Mouse (Mus musculus) embryonic facial prominence, embryonic 15.5 days (tissue): ENCODE data around the gene Hap1. TPM values are rescaled to one million over a fixed set of nuclear protein-coding genes. Genes with fewer than 3 reads are reported as not detected.
"Not testable (repeated sequence)": the region's sequence is repeated elsewhere in the genome, so short reads cannot be mapped to it uniquely, and the experiment has no call there.

Source experiments
- ATAC-seq: fragments of 200-750 bp; cut with Nextera tagmentation; 2 replicates; pipeline ENCODE4 v1.8.0; 2017; ENCODE audit warnings: low read depth, moderate TSS enrichment; ENCODE audit not compliant: insufficient number of reproducible peaks, low FRiP score, low TSS enrichment
- H3K27ac ChIP-seq: fragments of 300-500 bp; sonication (generic); replicated peaks from 2 replicates; pipeline ENCODE4 v1.5.1; 2015; ENCODE audit warnings: mild to moderate bottlenecking, inconsistent platforms
- H3K27me3 ChIP-seq: fragments of 300-500 bp; sonication (generic); 2 replicates; pipeline ENCODE4 v1.6.1; 2015; ENCODE audit warnings: inconsistent platforms
- H3K36me3 ChIP-seq: fragments of 300-500 bp; sonication (generic); 2 replicates; pipeline ENCODE4 v1.6.1; 2015; ENCODE audit warnings: mild to moderate bottlenecking, inconsistent platforms
- H3K4me1 ChIP-seq: fragments of 300-500 bp; sonication (generic); 2 replicates; pipeline ENCODE4 v1.6.1; 2015; ENCODE audit warnings: inconsistent platforms
- H3K4me2 ChIP-seq: fragments of 300-500 bp; sonication (generic); replicated peaks from 2 replicates; pipeline ENCODE4 v1.6.1; 2015; ENCODE audit warnings: mild to moderate bottlenecking, inconsistent platforms
- H3K4me3 ChIP-seq: fragments of 300-500 bp; sonication (generic); replicated peaks from 2 replicates; pipeline ENCODE4 v1.5.1; 2015; ENCODE audit warnings: mild to moderate bottlenecking, inconsistent platforms
- H3K9ac ChIP-seq: fragments of 300-500 bp; sonication (generic); 2 replicates; pipeline ENCODE4 v1.6.1; 2015; ENCODE audit warnings: inconsistent platforms
- H3K9me3 ChIP-seq: fragments of 300-500 bp; sonication (generic); replicated peaks from 2 replicates; pipeline ENCODE4 v1.6.1; 2016; ENCODE audit warnings: inconsistent platforms
- WGBS: fragments of 180-500 bp; shearing (Covaris S2); methylation state at CpG from one replicate; pipeline ENCODE4 v1.1.7; 2015; 5-methylcytosine and 5-hydroxymethylcytosine counted together
- polyA plus RNA-seq: library from polyadenylated mRNA; unstranded; fragments of >200 nt; fragmentation: Nextera tagmentation; extraction: Ambion mirVana; gene quantifications from 2 replicates; pipeline ENCODE4 v1.2.1, GENCODE M21; 2015

Gene Hap1
- polyA plus RNA-seq, 1 experiment from 2014 or later = 10.6 TPM

DNA sequence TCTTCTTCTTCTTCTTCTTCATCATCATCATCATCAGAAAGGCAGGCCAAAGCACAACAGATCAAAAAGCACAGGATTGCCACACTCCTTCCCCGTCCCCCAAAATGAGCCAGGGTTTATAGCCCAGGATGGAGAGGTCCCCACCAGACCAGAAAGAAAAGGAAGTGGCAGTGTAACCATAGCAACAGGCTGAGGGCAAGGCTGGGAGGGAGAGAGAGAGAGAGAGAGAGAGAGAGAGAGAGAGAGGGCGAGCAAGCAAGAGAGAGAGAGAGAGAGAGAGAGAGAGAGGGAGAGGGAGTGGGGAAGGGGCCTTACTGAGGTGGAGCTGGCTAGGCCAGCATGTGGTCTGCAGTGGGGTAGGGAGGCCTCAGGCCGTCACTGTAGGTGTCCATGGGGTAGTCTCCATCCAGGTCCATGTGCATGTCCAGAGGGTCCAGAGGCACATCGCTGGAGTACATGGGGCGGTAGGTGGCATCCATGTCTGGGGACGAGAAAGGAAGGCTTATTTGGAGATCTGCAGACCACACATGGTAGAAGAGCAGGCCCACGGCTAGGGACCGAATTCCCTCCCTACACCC, 16.1 kb upstream of the Hap1 start:
- 72% methylated on average over 8 of the region's 8 CpGs for WGBS
- Histone ChIP-seq H3K4me3 (no peak overlapping the region), H3K9me3 (no peaks in the 10 kb centered on the region), H3K9ac (no peak overlapping the region), H3K27ac (no peak overlapping the region), H3K4me2 (no peak overlapping the region), H3K36me3 (peaks cover 72% of the 10 kb centered on the region), H3K27me3 (no peaks in the 10 kb centered on the region), H3K4me1 (no peaks in the 10 kb centered on the region)
- ATAC-seq = no peak

DNA sequence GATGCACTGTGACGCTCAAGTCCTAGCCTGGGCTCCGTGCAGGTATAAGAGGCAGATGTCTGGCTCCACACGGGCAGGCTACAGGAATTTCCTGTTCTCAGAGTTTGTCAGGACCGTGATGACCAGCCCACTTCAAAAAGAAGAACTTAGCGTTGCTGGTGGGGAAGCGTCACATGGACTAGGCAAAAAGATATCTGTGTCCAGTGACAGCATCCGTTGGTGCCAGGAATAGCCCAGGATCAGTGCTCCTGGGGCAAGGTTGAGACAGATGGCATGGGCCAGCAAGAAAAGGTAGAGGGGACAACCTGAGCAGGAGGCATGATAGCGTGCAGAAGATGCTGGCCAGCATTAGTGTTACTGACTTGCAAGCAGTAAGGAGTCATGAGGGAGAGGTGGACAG, 13.9 kb upstream of the Hap1 start:
- WGBS = 73% methylated on average over 8 of the region's 8 CpGs
- no peak for ATAC-seq
- Histone ChIP-seq H3K4me3 (no peak overlapping the region), H3K4me2 (no peak overlapping the region), H3K36me3 (peaks cover 53% of the 10 kb centered on the region), H3K27me3 (no peaks in the 10 kb centered on the region), H3K4me1 (no peaks in the 10 kb centered on the region), H3K9ac (no peak overlapping the region), H3K27ac (no peak overlapping the region), H3K9me3 (no peaks in the 10 kb centered on the region)

DNA sequence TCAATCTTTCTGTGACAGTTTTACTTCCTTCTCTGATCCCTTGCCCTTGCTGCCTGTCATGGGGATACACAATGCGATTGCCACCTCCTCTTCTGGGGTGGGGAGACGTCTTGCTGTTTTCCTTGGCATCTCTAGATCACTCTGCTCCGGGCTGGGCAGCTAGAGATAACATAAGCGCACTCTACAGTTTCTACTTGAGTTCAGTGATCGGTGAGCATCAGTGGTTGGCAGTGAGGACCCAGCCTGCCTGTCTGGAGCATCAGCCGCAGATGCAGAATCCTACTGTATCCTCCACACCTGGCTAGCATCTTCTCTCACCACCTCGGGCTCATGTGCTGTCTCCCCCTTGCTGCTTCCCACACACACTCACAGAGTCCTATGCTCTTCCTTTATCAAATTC, 13.2 kb upstream of the Hap1 start:
- WGBS = 78% methylated on average over 7 of the region's 7 CpGs
- no peaks in the 10 kb centered on the region for H3K4me1 ChIP-seq
- no peak for ATAC-seq
- H3K9me3 ChIP-seq = no peaks in the 10 kb centered on the region
- no peak overlapping the region for H3K4me2 ChIP-seq
- H3K27me3 ChIP-seq = no peaks in the 10 kb centered on the region
- no peak overlapping the region for H3K9ac ChIP-seq
- no peak overlapping the region for H3K4me3 ChIP-seq
- no peak overlapping the region for H3K27ac ChIP-seq
- peaks cover 50% of the 10 kb centered on the region for H3K36me3 ChIP-seq

DNA sequence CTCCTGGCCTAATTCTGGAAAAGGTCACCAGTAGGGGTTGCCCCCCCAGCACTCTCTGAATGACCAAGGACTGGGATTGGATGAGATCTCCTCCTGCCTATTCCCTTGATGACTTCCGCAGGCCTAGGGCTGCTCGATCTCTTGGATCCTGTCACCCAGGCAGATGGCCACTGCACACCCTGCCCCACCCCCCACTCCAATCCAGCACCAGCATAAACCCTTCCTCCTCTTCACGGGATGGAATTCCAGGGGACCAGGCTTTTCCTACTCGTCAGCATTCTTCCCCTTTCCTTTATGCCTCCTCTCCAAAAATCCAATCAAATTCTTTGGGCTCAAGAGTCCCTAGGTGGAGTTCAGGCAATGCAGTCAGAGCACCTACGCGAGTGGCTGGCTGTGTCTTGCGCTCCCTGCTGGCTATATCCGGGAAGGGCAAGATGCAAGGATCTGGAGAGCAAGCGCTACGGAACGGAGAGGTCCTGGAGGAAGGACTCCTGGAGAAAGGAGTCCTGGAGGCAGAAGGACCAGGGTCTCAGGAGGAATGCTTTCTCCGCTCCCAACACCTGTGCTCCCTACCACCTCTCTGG, 7.1 kb upstream of the Hap1 start:
- H3K27ac ChIP-seq = no peak overlapping the region
- no peak overlapping the region for H3K4me3 ChIP-seq
- H3K4me2 ChIP-seq = no peak overlapping the region
- peaks cover 13% of the 10 kb centered on the region; the same call in 1 of the 2 replicates for H3K27me3 ChIP-seq
- no peaks in the 10 kb centered on the region for H3K36me3 ChIP-seq
- peaks cover 9% of the 10 kb centered on the region; the same call in 1 of the 2 replicates for H3K4me1 ChIP-seq
- 19% methylated on average over 12 of the region's 12 CpGs for WGBS
- H3K9me3 ChIP-seq = no peaks in the 10 kb centered on the region
- no peak for ATAC-seq
- H3K9ac ChIP-seq = no peak overlapping the region

DNA sequence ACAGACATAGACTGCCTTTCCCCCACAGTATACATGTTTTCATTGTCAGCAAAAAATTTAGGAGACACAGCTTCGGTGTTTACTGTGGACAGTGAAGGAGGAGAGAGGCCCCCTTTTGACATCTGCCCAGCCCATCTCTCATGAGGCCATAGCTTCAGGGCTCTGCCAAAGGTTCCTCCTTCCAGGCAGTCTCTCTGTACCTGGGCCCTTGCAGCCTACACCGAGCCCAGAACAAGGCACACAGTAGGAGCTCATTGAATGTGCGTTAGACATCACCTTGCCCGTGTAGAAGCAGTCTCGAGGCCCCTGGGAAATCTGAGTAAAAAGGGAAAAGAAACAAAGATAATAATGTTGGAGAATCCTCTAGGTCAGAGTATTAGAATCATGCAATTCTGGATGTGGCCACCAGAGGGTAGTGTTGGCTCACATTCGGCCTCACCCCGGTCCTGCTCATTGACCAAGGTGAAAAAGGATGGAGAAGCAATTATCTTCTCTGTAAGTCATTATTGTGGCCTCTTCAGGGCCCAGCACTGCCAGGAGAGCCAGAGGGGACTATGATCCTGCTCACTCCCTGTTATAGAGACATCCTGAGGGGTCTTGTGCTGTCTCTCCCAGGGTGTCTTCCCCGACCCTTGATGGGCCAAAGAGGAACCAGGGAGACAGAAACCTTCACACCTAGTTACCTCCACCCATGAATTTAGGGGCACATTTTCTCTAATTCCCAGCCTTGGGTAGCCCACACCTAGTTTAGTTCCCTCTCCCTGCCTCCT, 6.5 kb upstream of the Hap1 start:
- peak; percentile 22; the same call in 1 of the 2 replicates for ATAC-seq
- 14% methylated on average over 8 of the region's 8 CpGs for WGBS
- H3K4me3 ChIP-seq = no peak overlapping the region

DNA sequence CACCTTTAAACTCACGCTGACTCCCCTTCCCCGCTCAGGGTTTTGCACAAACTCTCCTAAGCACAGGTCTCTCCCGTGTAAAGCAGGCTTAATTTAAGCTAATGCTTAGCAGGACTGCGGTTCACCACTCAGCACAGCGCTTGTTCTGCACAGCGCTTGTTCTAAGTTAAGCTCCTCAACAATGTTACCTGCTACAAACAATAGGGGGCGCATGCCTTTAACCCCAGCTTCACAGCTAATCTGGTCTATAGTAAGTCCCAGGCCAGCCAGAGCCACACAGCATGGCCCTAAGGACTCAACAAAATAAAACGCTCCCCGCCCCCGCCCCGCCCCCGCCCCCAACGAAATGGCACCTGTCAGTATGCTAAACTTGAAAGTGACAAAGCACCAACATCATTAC, 5.1 kb upstream of the Hap1 start:
- not testable (repeated sequence) for H3K9ac ChIP-seq, H3K36me3 ChIP-seq, H3K27ac ChIP-seq, ATAC-seq, H3K4me1 ChIP-seq, H3K9me3 ChIP-seq, H3K4me3 ChIP-seq, H3K4me2 ChIP-seq
- WGBS = no CpG with 5 or more reads among the region's 13 CpGs
- peaks cover 29% of the 10 kb centered on the region for H3K27me3 ChIP-seq

More for the DNA sequence above, 6.5 kb upstream of the Hap1 start:
- Histone ChIP-seq H3K9me3 (no peaks in the 10 kb centered on the region), H3K4me1 (peaks cover 9% of the 10 kb centered on the region; the same call in 1 of the 2 replicates), H3K9ac (no peak overlapping the region), H3K27ac (no peak overlapping the region), H3K36me3 (no peaks in the 10 kb centered on the region), H3K27me3 (peaks cover 16% of the 10 kb centered on the region), H3K4me2 (no peak overlapping the region)

DNA sequence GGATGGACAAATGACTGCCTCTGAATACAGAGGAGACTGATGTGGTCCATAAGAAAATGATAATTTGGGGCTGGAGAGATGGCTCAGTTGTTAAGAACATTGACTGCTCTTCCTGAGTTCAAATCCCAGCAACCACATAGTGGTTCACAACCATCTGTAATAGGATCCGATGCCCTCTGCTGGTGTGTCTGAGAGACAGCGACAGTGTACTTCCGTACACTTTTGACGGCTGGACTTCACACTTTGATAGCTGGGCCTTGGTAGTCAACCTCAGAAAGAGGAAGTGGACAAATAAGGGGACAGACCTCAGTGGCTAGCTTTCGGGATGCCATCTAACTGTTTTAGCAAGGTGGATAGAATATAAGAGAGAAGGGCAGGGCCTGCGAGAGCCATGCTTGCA, 4.2 kb upstream of the Hap1 start:
- Histone ChIP-seq H3K4me2 (no peak overlapping the region), H3K4me1 (peaks cover 18% of the 10 kb centered on the region), H3K36me3 (no peaks in the 10 kb centered on the region), H3K4me3 (no peak overlapping the region), H3K27me3 (peaks cover 38% of the 10 kb centered on the region), H3K9ac (no peak overlapping the region), H3K27ac (no peak overlapping the region), H3K9me3 (no peaks in the 10 kb centered on the region)
- 71% methylated on average over 6 of the region's 6 CpGs for WGBS
- no peak for ATAC-seq

DNA sequence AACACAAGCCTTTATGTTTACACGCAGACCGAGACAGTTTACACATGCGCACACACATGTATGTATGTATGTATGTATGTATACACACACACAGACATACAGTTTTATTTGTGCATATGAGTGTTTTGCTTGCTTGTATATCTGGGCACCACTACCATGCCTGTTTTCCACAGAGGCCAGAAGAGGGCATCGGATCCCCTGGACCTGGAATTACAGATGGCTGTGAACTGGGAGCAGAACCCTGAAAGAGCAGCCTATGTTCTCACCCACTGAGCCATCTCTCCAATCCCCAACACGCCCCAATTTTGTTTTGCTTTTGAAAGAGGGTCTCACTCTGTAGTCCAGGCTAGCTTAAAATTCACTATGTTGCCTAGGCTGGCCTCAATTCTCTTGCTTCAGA, 1.5 kb upstream of the Hap1 start:
- peaks cover 13% of the 10 kb centered on the region for H3K4me1 ChIP-seq
- no peaks in the 10 kb centered on the region for H3K9me3 ChIP-seq
- H3K27me3 ChIP-seq = peaks cover 63% of the 10 kb centered on the region
- no peak overlapping the region for H3K9ac ChIP-seq
- ATAC-seq = no peak
- no peak overlapping the region for H3K4me3 ChIP-seq
- WGBS = 49% methylated on average over 5 of the region's 5 CpGs
- H3K4me2 ChIP-seq = no peak overlapping the region
- H3K36me3 ChIP-seq = no peaks in the 10 kb centered on the region
- no peak overlapping the region for H3K27ac ChIP-seq

DNA sequence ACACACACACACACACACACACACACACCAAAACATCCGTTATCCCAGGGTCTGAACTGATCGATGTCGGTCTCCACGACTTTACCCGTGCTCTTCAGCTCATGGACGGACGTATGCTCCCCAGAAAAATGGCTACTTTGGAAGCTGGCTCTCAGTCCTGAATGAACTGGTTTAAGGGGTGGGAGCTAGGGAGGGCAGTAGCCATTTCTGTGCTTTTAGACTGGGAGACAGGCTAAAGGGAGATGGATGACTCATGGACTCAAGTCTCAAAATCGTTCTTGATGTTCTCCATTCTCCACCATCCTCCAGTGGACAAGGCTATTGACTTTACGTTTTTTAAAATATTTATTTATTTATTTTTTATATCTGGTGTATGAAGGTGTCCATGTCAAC, 887 bp upstream of the Hap1 start:
- Histone ChIP-seq H3K9me3 (no peaks in the 10 kb centered on the region), H3K4me3 (peak overlapping the region; percentile 61), H3K36me3 (no peaks in the 10 kb centered on the region), H3K4me2 (peak overlapping the region; percentile 98), H3K27ac (no peak overlapping the region), H3K9ac (no peak overlapping the region), H3K4me1 (peaks cover 13% of the 10 kb centered on the region), H3K27me3 (peaks cover 63% of the 10 kb centered on the region)
- WGBS = 19% methylated on average over 9 of the region's 9 CpGs
- ATAC-seq = no peak

DNA sequence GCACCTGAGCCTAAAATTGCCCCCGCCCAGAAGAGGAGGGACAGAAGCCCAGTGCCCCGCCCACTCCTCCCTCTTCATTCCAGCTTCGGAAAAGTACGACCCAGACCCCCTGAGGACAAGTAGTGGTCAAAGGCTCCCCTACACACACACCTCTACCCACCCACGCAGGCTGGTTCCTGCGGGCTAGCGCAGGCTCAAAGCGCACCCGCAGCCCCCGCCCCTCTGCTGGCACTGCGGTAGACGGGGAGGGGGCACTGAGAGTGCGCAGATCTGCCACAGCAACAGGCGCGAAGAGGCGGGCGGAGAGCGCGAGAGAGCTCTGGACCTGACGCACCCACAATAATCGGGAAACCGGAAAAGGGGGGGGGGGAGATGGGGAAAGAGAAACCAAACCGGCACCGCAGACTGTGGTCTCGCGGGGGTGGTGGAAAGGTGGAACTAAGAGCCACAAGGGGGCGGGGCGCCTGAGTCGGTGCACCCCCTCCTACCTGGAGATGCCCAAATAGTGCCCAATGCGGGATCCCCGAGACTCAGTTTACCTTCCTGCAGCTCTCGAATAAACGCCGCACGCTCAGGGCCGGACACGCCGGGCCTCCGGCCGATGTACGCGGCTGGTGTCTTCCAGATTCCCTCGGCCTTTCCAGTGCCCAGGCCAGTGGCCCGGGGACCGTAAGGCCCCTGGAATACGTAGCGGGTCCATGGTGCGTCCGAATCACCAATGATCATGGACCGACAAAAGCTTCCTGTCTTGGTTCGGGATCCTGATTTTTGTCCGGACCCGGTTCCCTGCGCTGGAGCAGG, 577 bp downstream of the Hap1 start:
- Histone ChIP-seq H3K36me3 (no peaks in the 10 kb centered on the region), H3K4me2 (peak overlapping the region; percentile 98), H3K9ac (peak overlapping the region; percentile 35), H3K27me3 (peaks cover 60% of the 10 kb centered on the region), H3K4me3 (peak overlapping the region; percentile 61), H3K27ac (no peak overlapping the region), H3K4me1 (peaks cover 13% of the 10 kb centered on the region), H3K9me3 (no peaks in the 10 kb centered on the region)
- under 1% methylated on average over 54 of the region's 54 CpGs for WGBS
- ATAC-seq = peak; percentile 21
